Mouse (Mus musculus) adrenal gland, adult 2 months (tissue): ENCODE measurements at regions not wholly inside any gene's neighbourhood (a gene's known extent, or its start where the extent isn't known, plus 50 kb on each side); places are given as distances from the start of the nearest gene placed in this dataset.
A peak's percentile ranks its signal among the peaks of the same experiment; 100 is the strongest.

ENCODE experiments used
- DNase-seq: peaks from one replicate; pipeline ENCODE4 v3.0.0; 2021

GRCm38 (mm10) chr8:36363291-36363690 is 597.7 kb downstream of the Gm19410 start:
- peak; percentile 62 for DNase-seq

DNA sequence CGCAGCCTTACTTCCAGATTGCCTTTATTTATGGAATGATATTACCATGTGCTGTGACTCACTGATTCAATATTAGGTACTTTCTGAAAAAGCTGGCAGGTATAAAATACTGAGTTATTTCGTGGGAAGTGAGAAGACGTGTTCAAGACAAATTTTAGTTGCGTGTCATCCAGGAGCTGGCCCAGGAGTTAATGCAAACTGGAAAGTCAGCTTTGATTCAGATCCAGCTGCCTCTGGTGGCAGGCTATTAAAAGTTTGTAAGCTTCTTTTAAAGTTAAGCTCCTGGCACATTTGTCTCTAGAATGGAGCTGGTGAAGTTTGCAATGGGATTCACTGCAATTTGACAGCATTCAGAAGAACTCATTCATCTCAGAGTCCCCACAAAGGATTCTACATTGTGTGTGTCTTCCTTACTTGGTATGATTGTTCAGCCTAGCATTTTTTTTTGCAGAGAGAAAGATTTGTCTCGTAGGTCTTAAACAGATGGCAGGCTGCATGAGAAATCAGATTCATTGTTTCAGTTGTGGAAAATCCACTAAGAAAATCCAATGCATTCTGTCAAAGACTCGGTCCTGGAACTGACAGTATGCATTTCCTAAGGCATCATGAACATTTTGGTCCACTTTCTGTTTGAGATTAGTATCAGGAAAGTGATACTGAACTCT is 599.1 kb downstream of the Gm19410 start:
- no peak for DNase-seq

DNA sequence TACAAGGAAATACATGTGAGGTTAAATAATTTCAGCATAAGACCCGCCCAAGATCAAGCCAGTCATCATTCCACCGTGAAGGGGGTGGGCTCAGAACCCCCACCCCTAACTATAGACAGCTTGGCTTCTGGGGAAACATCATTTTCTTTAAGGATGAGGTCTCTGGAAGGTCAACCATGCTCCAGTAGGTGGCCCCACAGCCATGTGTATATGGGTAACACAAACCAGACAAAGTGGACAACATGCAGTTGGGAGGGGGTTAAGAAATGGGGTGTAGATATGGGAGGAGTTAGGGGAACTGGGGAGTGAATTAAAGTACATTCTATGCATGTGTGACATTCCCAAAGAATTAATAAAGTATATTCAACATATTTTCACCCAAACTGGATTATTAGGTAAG is 600.4 kb downstream of the Gm19410 start:
- DNase-seq, result no peak

DNA sequence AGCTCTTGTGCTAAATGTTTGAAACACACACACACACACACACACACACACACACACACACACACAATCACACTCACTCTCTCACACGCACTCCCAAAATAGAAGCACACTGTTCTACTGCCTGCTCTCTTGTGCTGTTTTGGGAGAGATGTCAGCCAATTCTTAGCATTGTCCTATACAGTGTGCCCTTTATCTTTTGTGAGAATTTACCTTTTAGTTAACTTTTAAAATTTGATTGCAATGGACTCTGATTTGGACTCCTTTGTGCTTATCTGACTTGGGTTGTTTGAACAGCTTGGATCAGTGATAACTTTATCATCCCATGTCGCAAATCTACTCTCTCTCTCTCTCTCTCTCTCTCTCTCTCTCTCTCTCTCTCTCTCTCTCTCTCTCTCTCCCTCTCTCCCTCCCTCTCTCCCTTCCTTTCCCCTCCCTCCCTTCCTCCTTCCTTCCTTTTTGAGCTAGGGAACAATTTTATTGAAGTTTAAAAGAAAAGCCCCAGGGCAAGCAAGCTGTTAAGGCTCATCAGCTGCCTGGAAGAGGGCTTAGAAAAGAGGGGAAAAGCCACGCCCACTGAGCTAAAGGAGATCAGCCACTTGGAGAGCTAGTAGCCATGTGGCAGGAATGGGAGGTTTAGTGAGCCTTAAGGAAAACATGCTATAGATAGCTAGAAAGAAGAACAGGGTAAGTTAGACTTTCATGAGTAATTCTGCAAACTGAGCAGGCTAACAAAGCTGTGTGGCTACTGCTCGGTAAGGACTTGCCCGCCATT is 611.2 kb downstream of the Gm19410 start:
- DNase-seq, result no peak

DNA sequence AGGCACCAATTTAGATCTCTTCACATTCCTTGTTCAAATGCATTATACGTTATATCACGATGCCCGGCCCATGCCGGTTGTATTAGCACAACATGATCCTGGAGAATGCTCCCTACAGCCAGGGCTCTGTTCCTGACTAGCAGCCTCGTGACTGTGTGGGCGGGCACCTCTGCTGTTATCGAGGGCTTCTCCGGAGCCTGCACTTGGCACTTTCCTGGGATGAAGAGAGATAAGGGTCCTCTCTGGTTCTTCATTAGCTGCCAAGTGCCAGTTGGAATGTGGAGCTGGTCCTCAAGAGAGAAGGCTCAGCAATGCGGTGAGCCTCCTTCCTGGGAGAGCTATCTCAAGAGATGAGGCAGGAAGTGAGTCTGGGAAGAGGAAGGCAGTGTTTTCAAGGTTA is 598.9 kb upstream of the AI429214 start:
- no peak for DNase-seq

- DNase-seq, result no peak
Observed at GRCm38 (mm10) chr8:36396493-36396892, 596.9 kb upstream of the AI429214 start.

- no peak for DNase-seq
Observed at GRCm38 (mm10) chr8:36406706-36407105, 586.7 kb upstream of the AI429214 start.
